Mouse (Mus musculus) stomach, postnatal 0 days (tissue): ENCODE results near the gene Ptk7. TPM values are rescaled to one million over a fixed set of nuclear protein-coding genes. Genes with fewer than 3 reads are reported as not detected.
"Not testable (repeated sequence)": the region's sequence is repeated elsewhere in the genome, so short reads cannot be mapped to it uniquely, and the experiment has no call there.

ENCODE experiments used
- ATAC-seq: fragments of 200-750 bp; cut with Nextera tagmentation; 2 replicates; pipeline ENCODE4 v1.8.0; 2017; ENCODE audit not compliant: low FRiP score, low TSS enrichment
- DNase-seq: peaks from one replicate; pipeline ENCODE4 v3.0.0-alpha.2; 2016; ENCODE audit warnings: low spot score
- H3K27ac ChIP-seq: fragments of 300-500 bp; sonication (generic); replicated peaks from 2 replicates; pipeline ENCODE4 v1.5.1; 2014; ENCODE audit warnings: mild to moderate bottlenecking, control low read depth
- H3K27me3 ChIP-seq: fragments of 300-500 bp; sonication (generic); 2 replicates; pipeline ENCODE4 v1.6.1; 2014; ENCODE audit warnings: low read length; ENCODE audit not compliant: control insufficient read depth, insufficient read depth
- H3K36me3 ChIP-seq: fragments of 300-500 bp; sonication (generic); 2 replicates; pipeline ENCODE4 v1.6.1; 2014; ENCODE audit warnings: low read length, mixed read lengths; ENCODE audit not compliant: control insufficient read depth, insufficient read depth
- H3K4me1 ChIP-seq: fragments of 300-500 bp; sonication (generic); replicated peaks from 2 replicates; pipeline ENCODE4 v1.6.1; 2014; ENCODE audit warnings: antibody characterized with exemption; ENCODE audit not compliant: control insufficient read depth, insufficient read depth
- H3K4me2 ChIP-seq: fragments of 300-500 bp; sonication (generic); replicated peaks from 2 replicates; pipeline ENCODE4 v1.6.1; 2014; ENCODE audit warnings: low read depth, mild to moderate bottlenecking, control low read depth, moderate library complexity
- H3K4me3 ChIP-seq: fragments of 300-500 bp; sonication (generic); 2 replicates; pipeline ENCODE4 v1.5.1; 2014; ENCODE audit warnings: low read depth, low read length, control low read depth
- H3K9ac ChIP-seq: fragments of 300-500 bp; sonication (generic); 2 replicates; pipeline ENCODE4 v1.6.1; 2014; ENCODE audit warnings: mild to moderate bottlenecking, low read length, control low read depth, mixed read lengths
- H3K9me3 ChIP-seq: fragments of 300-500 bp; sonication (generic); 2 replicates; pipeline ENCODE4 v1.6.1; 2016; ENCODE audit warnings: low read length; ENCODE audit not compliant: control insufficient read depth
- CTCF ChIP-seq: IDR thresholded peaks from 2 replicates; pipeline ENCODE4 v1.5.1; 2016; ENCODE audit warnings: antibody characterized with exemption, low read depth, mild to moderate bottlenecking, moderate library complexity
- EP300 ChIP-seq: optimal IDR thresholded peaks from 2 replicates; pipeline ENCODE3; 2016; ENCODE audit warnings: antibody characterized with exemption
- WGBS: fragments of 180-500 bp; shearing (Covaris S2); extraction: QIAGEN DNeasy Blood & Tissue Kit; methylation state at CpG from one replicate; pipeline ENCODE4 v1.1.7; 2014; 5-methylcytosine and 5-hydroxymethylcytosine counted together
- polyA plus RNA-seq: library from polyadenylated mRNA; unstranded; fragments of >200 nt; fragmentation: Nextera tagmentation; extraction: Ambion mirVana; gene quantifications from 2 replicates; pipeline ENCODE4 v1.2.1, GENCODE M21; 2015

Ptk7 gene
- polyA plus RNA-seq, 1 experiment from 2014 or later: 29.4 TPM

- ATAC-seq: no peak
Observed at GRCm38 (mm10) chr17:46559146-46559545, 70.2 kb downstream of the Ptk7 start.

DNA sequence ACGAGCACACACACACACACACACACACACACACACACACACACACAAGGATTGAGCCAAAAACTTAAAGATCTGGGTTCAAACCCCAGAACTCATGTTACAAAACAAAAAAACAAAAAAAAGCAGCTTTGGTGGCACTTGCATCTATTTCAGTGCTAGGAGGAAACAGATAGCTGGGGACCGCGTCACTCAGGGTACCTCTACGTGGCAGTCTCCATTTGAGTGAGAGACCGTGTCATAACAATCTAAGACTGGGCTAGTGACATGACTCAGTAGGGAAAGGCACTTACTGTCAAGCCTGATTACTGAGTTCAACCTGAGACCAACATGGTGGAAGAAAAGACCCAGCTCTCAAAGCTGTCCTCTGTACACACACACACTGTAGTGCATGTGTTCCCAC lies 71.2 kb downstream of the Ptk7 start:
- Histone ChIP-seq H3K36me3 (no peaks in the 10 kb centered on the region), H3K4me1 (peaks cover 5% of the 10 kb centered on the region; the same call in 1 of the 2 replicates), H3K4me3 (no peak overlapping the region), H3K4me2 (no peak overlapping the region), H3K9me3 (no peaks in the 10 kb centered on the region), H3K9ac (no peak overlapping the region), H3K27me3 (no peaks in the 10 kb centered on the region), H3K27ac (no peak overlapping the region)
- DNase-seq (no peak), ATAC-seq (no peak)
- TF ChIP-seq CTCF: no peak
- no peak for TF ChIP-seq EP300
- 82% methylated on average over 5 of the region's 5 CpGs for WGBS

More at GRCm38 (mm10) chr17:46559146-46559545, 70.2 kb downstream of the Ptk7 start:
- Histone ChIP-seq H3K9me3 (no peaks in the 10 kb centered on the region), H3K36me3 (no peaks in the 10 kb centered on the region), H3K9ac (no peak overlapping the region), H3K4me2 (no peak overlapping the region), H3K4me1 (no peaks in the 10 kb centered on the region), H3K4me3 (no peak overlapping the region), H3K27ac (no peak overlapping the region), H3K27me3 (no peaks in the 10 kb centered on the region)
- DNase-seq: no peak
- 74% methylated on average over 6 of the region's 6 CpGs for WGBS
- TF ChIP-seq EP300 (no peak), CTCF (no peak)

- H3K4me2 ChIP-seq: peak overlapping the region; percentile 90; the same call in 1 of the 2 replicates
- H3K9me3 ChIP-seq, H3K36me3 ChIP-seq: not testable (repeated sequence)
Observed at GRCm38 (mm10) chr17:46557321-46557720, 72.0 kb downstream of the Ptk7 start.

GRCm38 (mm10) chr17:46556584-46556945 lies 72.7 kb downstream of the Ptk7 start:
- no peak for DNase-seq
- WGBS: 1% methylated on average over 11 of the region's 11 CpGs
- ATAC-seq: peak; percentile 2
- Histone ChIP-seq H3K9ac (peak overlapping the region; percentile 59), H3K27ac (peak overlapping the region; percentile 87), H3K4me3 (peak overlapping the region; percentile 99), H3K27me3 (no peaks in the 10 kb centered on the region), H3K9me3 (no peaks in the 10 kb centered on the region), H3K4me1 (peaks cover 9% of the 10 kb centered on the region; the same call in 1 of the 2 replicates), H3K4me2 (peak overlapping the region; percentile 90), H3K36me3 (peaks cover under 1% of the 10 kb centered on the region)
- TF ChIP-seq CTCF (no peak), EP300 (peak; percentile 41)

More at GRCm38 (mm10) chr17:46557321-46557720, 72.0 kb downstream of the Ptk7 start:
- ATAC-seq, H3K9ac ChIP-seq, H3K4me1 ChIP-seq, H3K4me3 ChIP-seq, DNase-seq, H3K27me3 ChIP-seq: not testable (repeated sequence)
- peak overlapping the region; percentile 87 for H3K27ac ChIP-seq

GRCm38 (mm10) chr17:46555673-46556583 lies 73.4 kb downstream of the Ptk7 start, which contains the start of gene Srf:
Gene Srf, minus strand, starts transcription at chr17:46556175.
- Histone ChIP-seq H3K36me3 (peaks cover 6% of the 10 kb centered on the region), H3K9ac (peak within 1 kb of the TSS; percentile 100), H3K4me2 (peak within 1 kb of the TSS; percentile 90), H3K4me3 (peak within 1 kb of the TSS; percentile 99), H3K27me3 (no peaks in the 10 kb centered on the region), H3K4me1 (peaks cover 9% of the 10 kb centered on the region; the same call in 1 of the 2 replicates), H3K27ac (peak within 1 kb of the TSS; percentile 96), H3K9me3 (no peaks in the 10 kb centered on the region)
- TF ChIP-seq EP300 (no peak), CTCF (peak; percentile 55)
- peak; percentile 94 for ATAC-seq
- DNase-seq: peak; percentile 97
- under 1% methylated on average over 65 of the region's 87 CpGs for WGBS
